Mouse (Mus musculus) ovary, postnatal 36 days (tissue): Measurements from ENCODE around the gene Stat6.

ENCODE experiments used
- DNase-seq: peaks from one replicate; pipeline ENCODE4 v3.0.0; 2022; ENCODE audit warnings: low spot score, mixed read lengths

Stat6 gene

GRCm38 (mm10) chr10:127642772-127643552, at the start of gene Stat6:
TSS of gene Stat6 (plus strand) at chr10:127642986.
- peak; percentile 75 for DNase-seq

GRCm38 (mm10) chr10:127594405-127594804, 48.4 kb upstream of the Stat6 start:
- no peak for DNase-seq

DNA sequence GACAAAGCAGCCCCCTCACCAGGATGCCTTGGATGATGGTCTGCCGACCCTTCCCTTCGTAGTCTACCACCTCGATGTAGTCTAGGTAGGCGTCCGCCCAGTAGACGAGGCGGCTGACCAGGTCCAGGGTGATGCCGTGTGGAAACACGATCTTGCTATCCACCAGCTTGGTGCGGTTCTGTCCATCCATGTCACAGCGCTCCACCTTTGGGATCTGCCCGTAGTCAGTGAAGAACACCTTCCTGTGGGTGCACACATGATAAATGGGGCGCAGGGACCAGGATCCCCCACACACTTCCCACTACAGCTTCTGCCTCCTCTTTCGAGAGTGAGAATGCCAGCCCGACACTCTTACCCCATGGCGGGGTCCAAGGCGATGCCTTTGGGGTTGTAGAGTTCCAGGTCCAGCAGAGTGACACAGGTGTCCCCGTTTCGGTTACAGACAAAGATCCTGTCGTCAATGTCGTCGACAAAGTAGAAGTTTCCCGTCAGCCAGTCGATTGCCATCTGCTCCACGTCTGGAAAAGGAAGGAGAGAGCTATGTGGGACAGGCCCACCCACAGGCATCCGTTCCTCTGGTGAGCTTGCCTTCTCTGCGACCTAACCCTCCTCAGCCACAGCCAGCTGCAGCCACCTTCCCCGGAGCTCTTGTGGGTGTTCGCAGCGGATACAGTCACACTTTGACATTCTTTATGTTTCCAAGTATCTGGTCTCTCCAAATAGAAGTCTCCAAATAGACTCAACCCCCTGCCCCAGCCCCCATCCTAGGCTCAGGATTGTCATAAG, 47.7 kb upstream of the Stat6 start:
- DNase-seq = no peak

GRCm38 (mm10) chr10:127596321-127596941, 46.4 kb upstream of the Stat6 start:
- peak; percentile 69 for DNase-seq

GRCm38 (mm10) chr10:127597311-127597901, 45.4 kb upstream of the Stat6 start:
- DNase-seq = no peak

DNA sequence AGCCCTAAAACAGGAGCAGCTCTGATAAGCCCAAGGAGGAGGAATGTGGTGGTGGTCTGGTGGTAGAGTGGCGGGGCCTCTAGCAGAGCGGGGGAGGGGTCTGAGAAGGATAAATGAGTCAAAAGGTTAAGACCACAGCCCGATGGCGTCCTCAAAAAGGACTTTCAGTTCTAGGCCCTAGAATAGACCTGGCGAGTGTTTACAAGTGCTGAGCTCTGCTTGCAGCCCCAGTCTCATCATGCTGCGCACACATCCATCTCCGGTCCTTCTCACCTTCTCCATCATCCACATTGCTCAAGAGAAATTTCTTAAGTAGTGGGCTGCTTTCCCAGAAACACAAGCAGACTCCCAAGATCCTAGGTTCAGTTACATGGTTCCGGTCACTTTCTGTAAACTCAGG, 44.2 kb upstream of the Stat6 start:
- DNase-seq = no peak

GRCm38 (mm10) chr10:127599252-127599651, 43.5 kb upstream of the Stat6 start:
- no peak for DNase-seq

DNA sequence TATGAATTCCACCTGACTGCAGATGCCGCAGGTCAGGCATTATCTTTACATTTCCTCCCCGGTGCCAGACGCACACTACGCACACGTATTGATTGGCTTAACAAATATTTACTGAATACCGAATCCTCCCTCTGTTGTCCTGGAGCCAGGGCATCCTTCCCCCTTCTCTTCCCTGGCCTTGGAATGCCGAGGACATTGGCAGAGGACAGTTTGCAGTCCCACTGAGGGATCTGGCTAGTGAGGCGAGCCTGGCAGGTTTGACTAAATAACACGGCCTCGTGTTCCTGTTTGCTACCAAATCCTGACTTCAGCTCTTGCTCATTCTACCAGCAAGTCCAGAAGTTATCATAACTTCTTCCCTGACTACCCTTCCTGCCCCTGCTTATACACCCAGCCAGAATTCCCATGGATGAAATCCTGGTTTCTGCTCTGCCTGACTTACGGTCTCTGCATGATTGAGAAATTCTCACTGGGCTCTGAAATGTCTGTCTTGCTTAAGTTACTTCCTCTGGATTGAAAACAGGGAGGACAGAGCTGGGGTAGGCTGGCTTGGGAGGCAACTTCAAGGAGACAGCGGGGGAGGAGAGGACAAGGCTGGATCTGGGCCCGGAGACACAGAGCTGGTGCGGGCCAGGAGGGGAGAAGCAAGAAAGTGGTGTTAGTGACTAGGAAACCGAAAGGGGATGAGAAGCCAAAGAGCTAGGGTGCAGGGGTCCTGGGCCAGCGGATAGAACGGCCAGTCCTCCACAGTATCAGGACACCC, 42.8 kb upstream of the Stat6 start:
- DNase-seq = peak; percentile 83

DNA sequence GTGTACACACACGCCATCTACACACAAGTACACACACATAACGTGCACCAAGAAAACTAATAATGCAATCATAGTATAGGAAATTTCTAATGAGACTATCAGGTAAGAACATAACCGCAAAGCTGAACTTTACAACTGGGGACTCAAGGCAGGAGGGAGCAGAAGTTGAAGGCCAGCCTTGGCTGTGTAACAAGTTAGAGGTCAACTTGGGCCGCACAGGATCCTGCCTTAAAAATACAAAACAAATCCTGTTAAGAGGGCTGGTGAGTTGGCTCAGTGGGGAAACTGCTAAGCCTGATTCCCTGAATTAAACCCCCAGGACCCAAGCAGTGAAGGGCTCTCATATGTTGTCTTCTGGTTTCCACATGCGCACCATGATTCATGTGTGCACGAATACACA, 40.6 kb upstream of the Stat6 start:
- DNase-seq = no peak

GRCm38 (mm10) chr10:127603437-127604371, 39.1 kb upstream of the Stat6 start:
- no peak for DNase-seq

GRCm38 (mm10) chr10:127604465-127605250, 38.1 kb upstream of the Stat6 start:
- DNase-seq = no peak

- DNase-seq = no peak
Measured at GRCm38 (mm10) chr10:127605251-127605547, 37.6 kb upstream of the Stat6 start.

DNA sequence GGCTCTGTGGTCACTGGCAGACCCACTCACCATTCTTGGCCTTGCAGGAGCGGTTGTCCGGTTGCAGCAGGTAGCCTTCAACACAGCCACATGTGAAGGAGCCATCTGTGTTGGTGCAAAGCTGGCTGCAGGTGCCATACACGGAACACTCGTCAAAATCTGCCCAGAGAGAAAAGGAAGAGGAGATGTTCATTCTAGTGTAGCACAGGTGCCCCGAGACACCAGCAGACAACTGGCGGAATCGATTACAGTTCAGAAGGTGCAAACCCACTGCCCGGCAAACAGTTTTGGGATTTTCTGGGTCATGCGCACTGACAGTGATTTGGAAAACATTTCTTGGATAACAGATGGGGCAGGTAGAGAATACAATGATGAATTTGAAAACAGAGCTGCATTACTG, 37.0 kb upstream of the Stat6 start:
- DNase-seq = no peak

GRCm38 (mm10) chr10:127607059-127607458, 35.7 kb upstream of the Stat6 start:
- DNase-seq = no peak

DNA sequence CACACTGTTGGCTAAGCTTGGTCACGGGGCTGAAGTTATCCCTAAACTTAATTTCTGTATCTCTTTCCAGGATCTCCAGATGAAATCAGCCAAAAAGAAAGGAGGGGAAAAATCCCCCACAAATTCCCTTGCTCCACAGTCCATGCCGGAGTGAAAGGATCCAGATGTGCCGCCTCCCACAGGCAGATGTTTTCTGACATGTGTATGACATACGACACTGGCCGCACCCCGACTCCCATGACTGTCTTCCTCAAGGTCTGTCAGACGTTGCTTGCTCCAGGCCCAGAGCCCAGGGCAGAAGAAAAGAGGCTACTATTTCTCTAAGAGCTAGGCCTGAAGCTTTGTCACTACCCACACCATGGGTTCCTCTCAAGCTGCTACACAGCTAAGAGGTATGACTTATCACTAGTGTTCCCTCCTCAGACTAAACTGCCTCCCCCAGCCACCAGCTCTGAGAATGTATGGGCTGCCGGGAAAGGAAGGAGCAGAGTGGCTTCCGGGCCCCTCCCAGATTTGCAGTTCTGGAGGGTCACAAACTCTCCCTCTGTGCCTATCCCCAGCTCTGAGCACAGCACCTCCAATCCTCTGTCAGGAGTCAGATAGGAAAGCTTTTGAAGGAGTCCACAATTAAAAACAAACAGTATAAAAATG, 33.2 kb upstream of the Stat6 start:
- no peak for DNase-seq

- no peak for DNase-seq
Measured at GRCm38 (mm10) chr10:127610066-127610415, 32.7 kb upstream of the Stat6 start.

- no peak for DNase-seq
Measured at GRCm38 (mm10) chr10:127612079-127612775, 30.6 kb upstream of the Stat6 start.

- DNase-seq = no peak
Measured at GRCm38 (mm10) chr10:127614236-127615033, 28.4 kb upstream of the Stat6 start.
